Mouse (Mus musculus) brain, embryonic 14.5 days (tissue): ENCODE measurements at regions not wholly inside any gene's neighbourhood (a gene's known extent, or its start where the extent isn't known, plus 50 kb on each side); places are given as distances from the start of the nearest gene placed in this dataset.

Source experiments
- CTCF ChIP-seq: fragments of 200-500 bp; IDR thresholded peaks from 2 replicates; pipeline ENCODE4 v1.5.1; 2012; ENCODE audit warnings: inconsistent platforms, mild to moderate bottlenecking, moderate library complexity, borderline replicate concordance; ENCODE audit not compliant: insufficient read depth, insufficient read length; ENCODE audit errors: extremely low read depth
- POLR2A ChIP-seq: fragments of 200-500 bp; IDR thresholded peaks from 2 replicates; pipeline ENCODE4 v1.6.1; 2012; ENCODE audit warnings: mild to moderate bottlenecking, inconsistent platforms, borderline replicate concordance; ENCODE audit not compliant: poor library complexity, insufficient read depth, insufficient read length, severe bottlenecking; ENCODE audit errors: extremely low read depth

- TF ChIP-seq CTCF (no peak), POLR2A (no peak)
These were observed 146.5 kb upstream of the Ccdc54 start for GRCm38 (mm10) chr16:50737396-50737843.
